Mouse (Mus musculus) ES-Bruce4 (cell line): ENCODE data around the gene 4930558K02Rik. TPM values are rescaled to one million over a fixed set of nuclear protein-coding genes. Genes with fewer than 3 reads are reported as not detected.
A peak's percentile ranks its signal among the peaks of the same experiment; 100 is the strongest.

ENCODE experiments used
- H3K27ac ChIP-seq: 2 replicates; pipeline ENCODE4 v1.5.1; 2012; ENCODE audit warnings: low read length, inconsistent platforms; ENCODE audit not compliant: insufficient read depth
- H3K27me3 ChIP-seq: 2 replicates; pipeline ENCODE4 v1.6.1; 2012; ENCODE audit warnings: mild to moderate bottlenecking, low read length, inconsistent platforms; ENCODE audit not compliant: control insufficient read depth, poor library complexity, insufficient read depth, severe bottlenecking
- H3K36me3 ChIP-seq: 2 replicates; pipeline ENCODE4 v1.6.1; 2012; ENCODE audit warnings: inconsistent platforms, mild to moderate bottlenecking, low read length, moderate library complexity; ENCODE audit not compliant: control insufficient read depth, poor library complexity, insufficient read depth, severe bottlenecking
- H3K4me1 ChIP-seq: one replicate; pipeline ENCODE4 v1.8.1; 2011; ENCODE audit warnings: low read length; ENCODE audit not compliant: control insufficient read depth, insufficient read depth
- H3K4me3 ChIP-seq: 2 replicates; pipeline ENCODE4 v1.5.1; 2011; ENCODE audit warnings: low read depth, mild to moderate bottlenecking, low read length
- H3K9ac ChIP-seq: 2 replicates; pipeline ENCODE4 v1.6.1; 2012; ENCODE audit warnings: low read depth, mild to moderate bottlenecking, inconsistent platforms; ENCODE audit not compliant: poor library complexity, severe bottlenecking
- H3K9me3 ChIP-seq: replicated peaks from 2 replicates; pipeline ENCODE4 v1.6.1; 2012; ENCODE audit warnings: mild to moderate bottlenecking, low read length, inconsistent platforms; ENCODE audit not compliant: control insufficient read depth, poor library complexity, insufficient read depth, severe bottlenecking
- CTCF ChIP-seq: IDR thresholded peaks from one replicate; pipeline ENCODE4 v1.8.1; 2011; ENCODE audit warnings: low read depth, low read length
- EP300 ChIP-seq: IDR thresholded peaks from 2 replicates; pipeline ENCODE4 v1.6.1; 2011; ENCODE audit warnings: low read depth, low read length; ENCODE audit not compliant: insufficient read depth
- POLR2A ChIP-seq: IDR thresholded peaks from one replicate; pipeline ENCODE4 v1.8.1; 2011; ENCODE audit warnings: low read length; ENCODE audit not compliant: insufficient read depth
- polyA plus RNA-seq: library from polyadenylated mRNA; stranded (reverse); fragments of >200 nt; gene quantifications from 2 replicates; pipeline ENCODE4 v1.2.4, GENCODE M21; 2011; ENCODE audit warnings: low read depth; ENCODE audit not compliant: missing spikeins, insufficient read depth, insufficient read length

The 4930558K02Rik gene
- polyA plus RNA-seq, 1 experiment, result not detected

- peak overlapping the region; percentile 89 for H3K27ac ChIP-seq
- H3K9ac ChIP-seq, result no peak overlapping the region
- TF ChIP-seq POLR2A (no peak), CTCF (no peak), EP300 (no peak)
- no peaks in the 10 kb centered on the region for H3K27me3 ChIP-seq
- H3K9me3 ChIP-seq, result peaks cover 6% of the 10 kb centered on the region; the same call in 1 of the 2 replicates
- peaks cover 5% of the 10 kb centered on the region for H3K4me1 ChIP-seq
- no peaks in the 10 kb centered on the region for H3K36me3 ChIP-seq
- no peak overlapping the region for H3K4me3 ChIP-seq
Measured at GRCm38 (mm10) chr1:161917940-161918484, 61.4 kb downstream of the 4930558K02Rik start.

- H3K9ac ChIP-seq, result no peak overlapping the region
- TF ChIP-seq POLR2A (no peak), EP300 (peak; percentile 51; the same call in 1 of the 2 replicates)
- H3K27me3 ChIP-seq, result no peaks in the 10 kb centered on the region
- no peak overlapping the region for H3K27ac ChIP-seq
- peaks cover 4% of the 10 kb centered on the region for H3K4me1 ChIP-seq
- H3K9me3 ChIP-seq, result peaks cover 6% of the 10 kb centered on the region; the same call in 1 of the 2 replicates
- H3K36me3 ChIP-seq, result no peaks in the 10 kb centered on the region
- H3K4me3 ChIP-seq, result no peak overlapping the region
Measured at GRCm38 (mm10) chr1:161916036-161916435, 63.4 kb downstream of the 4930558K02Rik start.

GRCm38 (mm10) chr1:161913648-161913984, 65.8 kb downstream of the 4930558K02Rik start:
- Histone ChIP-seq H3K27ac (no peak overlapping the region), H3K36me3 (no peaks in the 10 kb centered on the region), H3K27me3 (no peaks in the 10 kb centered on the region), H3K9me3 (peaks cover 6% of the 10 kb centered on the region; the same call in 1 of the 2 replicates), H3K9ac (no peak overlapping the region), H3K4me1 (peaks cover 2% of the 10 kb centered on the region), H3K4me3 (no peak overlapping the region)
- TF ChIP-seq EP300 (no peak), POLR2A (no peak), CTCF (no peak)

GRCm38 (mm10) chr1:161912940-161913647, 66.3 kb downstream of the 4930558K02Rik start:
- peaks cover 2% of the 10 kb centered on the region for H3K4me1 ChIP-seq
- H3K4me3 ChIP-seq, result no peak overlapping the region
- H3K9ac ChIP-seq, result no peak overlapping the region
- no peaks in the 10 kb centered on the region for H3K27me3 ChIP-seq
- TF ChIP-seq POLR2A (no peak), CTCF (no peak), EP300 (no peak)
- no peak overlapping the region for H3K27ac ChIP-seq
- peaks cover 6% of the 10 kb centered on the region; the same call in 1 of the 2 replicates for H3K9me3 ChIP-seq
- H3K36me3 ChIP-seq, result no peaks in the 10 kb centered on the region

GRCm38 (mm10) chr1:161909074-161909473, 70.4 kb downstream of the 4930558K02Rik start:
- H3K27ac ChIP-seq, result no peak overlapping the region
- TF ChIP-seq CTCF (no peak), POLR2A (no peak), EP300 (no peak)
- no peak overlapping the region for H3K9ac ChIP-seq
- H3K9me3 ChIP-seq, result no peaks in the 10 kb centered on the region
- no peaks in the 10 kb centered on the region for H3K4me1 ChIP-seq
- H3K4me3 ChIP-seq, result no peak overlapping the region
- no peaks in the 10 kb centered on the region for H3K27me3 ChIP-seq
- no peaks in the 10 kb centered on the region for H3K36me3 ChIP-seq

- Histone ChIP-seq H3K4me3 (no peak overlapping the region), H3K9ac (no peak overlapping the region), H3K36me3 (no peaks in the 10 kb centered on the region), H3K27me3 (no peaks in the 10 kb centered on the region), H3K4me1 (no peaks in the 10 kb centered on the region), H3K27ac (peak overlapping the region; percentile 36; the same call in 1 of the 2 replicates), H3K9me3 (no peaks in the 10 kb centered on the region)
- no peak for TF ChIP-seq EP300
- no peak for TF ChIP-seq CTCF
- TF ChIP-seq POLR2A, result no peak
Measured at GRCm38 (mm10) chr1:161907795-161908457, 71.5 kb downstream of the 4930558K02Rik start.
